Comparison of ENCODE assay signal across 12 mouse cellular contexts in the genomic region with DNA sequence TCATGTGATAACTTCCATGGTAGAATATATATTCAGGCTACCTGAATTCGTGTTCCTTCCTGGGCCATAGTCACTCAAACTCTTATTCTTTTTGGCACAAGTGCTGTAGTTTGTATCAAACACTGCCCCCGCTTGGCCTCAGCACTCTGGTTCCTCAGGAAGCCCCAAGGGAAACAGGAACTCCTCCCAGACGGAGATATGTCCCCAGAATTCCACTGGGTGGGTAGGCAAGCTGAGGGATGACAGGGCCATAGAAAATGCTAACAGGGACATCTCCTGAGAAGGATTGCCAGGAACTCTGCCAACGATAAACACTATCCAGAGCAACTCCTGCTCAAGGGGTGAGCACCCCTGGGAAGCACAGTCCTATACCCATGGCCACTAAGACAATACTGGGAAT. TPM values are rescaled to one million over a fixed set of nuclear protein-coding genes. Genes with fewer than 3 reads are reported as not detected.
DNase-seq lines count a peak whose midpoint lies in the region; ATAC-seq and TF ChIP-seq lines count a peak whose summit lies in the region.
"Had no signal": no experiment of that assay in that cellular context is flagged by ENCODE, and none has a peak within 500 bp of the region (broad histone marks: within the 10 kb centered on the region; RNA-seq: fewer than 3 reads in every experiment).

No protein-coding gene starts in this region.

- H3K36me3 ChIP-seq in heart, embryonic 11.5 days (ENCODE audit: control insufficient read depth, insufficient read depth, low read length): no peaks in the 10 kb centered on the region
- H3K36me3 ChIP-seq in kidney, postnatal 0 days (ENCODE audit: insufficient read depth, low read length): no peaks in the 10 kb centered on the region
- H3K36me3 ChIP-seq in small intestine, adult 2 months (ENCODE audit: control insufficient read depth, insufficient read depth, low read length): no peaks in the 10 kb centered on the region
- H3K36me3 ChIP-seq: limb, embryonic 15.5 days had no signal

- H3K9me3 ChIP-seq in heart, embryonic 11.5 days (replicated peaks; ENCODE audit: control insufficient read depth, low read length): no peaks in the 10 kb centered on the region
- no peaks in the 10 kb centered on the region for H3K9me3 ChIP-seq in kidney, postnatal 0 days (replicated peaks; ENCODE audit: low read length)
- H3K9me3 ChIP-seq: limb, embryonic 15.5 days had no signal

- H3K4me3 ChIP-seq in layer of hippocampus, adult 2 months: no peak overlapping the region
- H3K4me3 ChIP-seq in heart, embryonic 11.5 days (ENCODE audit: low read depth, low read length): no peak overlapping the region
- H3K4me3 ChIP-seq in kidney, postnatal 0 days (replicated peaks; ENCODE audit: low read depth, low read length): no peak overlapping the region
- H3K4me3 ChIP-seq in small intestine, adult 2 months (ENCODE audit: low read depth, low read length): no peak overlapping the region
- H3K4me3 ChIP-seq: erythroblast, embryonic 14.5 days; limb, embryonic 15.5 days had no signal

- DNase-seq in layer of hippocampus, adult 2 months (ENCODE audit: low spot score in 2 of 2): no peak
- no peak for DNase-seq in layer of hippocampus, postnatal 36 days
- DNase-seq in kidney, postnatal 0 days (ENCODE audit: low spot score): peak; percentile 36
- no peak for DNase-seq in left cerebral cortex, postnatal 4 days
- no peak for DNase-seq in frontal cortex, postnatal 36 days (ENCODE audit: low spot score in 2 of 2)
- DNase-seq: cerebellum, adult 8-10 months; retina, postnatal 1 day; thymus, adult 2 months had no signal

- WGBS in heart, embryonic 11.5 days (ENCODE audit: insufficient replicate concordance): 46% methylated on average over 4 of the region's 4 CpGs
- 53% methylated on average over 4 of the region's 4 CpGs for WGBS in kidney, postnatal 0 days
- 76% methylated on average over 4 of the region's 4 CpGs for WGBS in small intestine, adult 2 months

- H3K4me2 ChIP-seq in heart, embryonic 11.5 days: no peak overlapping the region
- no peak overlapping the region for H3K4me2 ChIP-seq in kidney, postnatal 0 days (ENCODE audit: low read length)
- H3K4me2 ChIP-seq: limb, embryonic 15.5 days had no signal

- no peak for TF ChIP-seq POLR2A in small intestine, adult 2 months (IDR thresholded peaks at IDR 0.05; ENCODE audit: low read depth, low read length)

- H3K4me1 ChIP-seq in heart, embryonic 11.5 days (ENCODE audit: control insufficient read depth, insufficient read depth, low read length): peaks cover 77% of the 10 kb centered on the region
- H3K4me1 ChIP-seq in kidney, postnatal 0 days (replicated peaks; ENCODE audit: insufficient read depth, low read length): peaks cover 31% of the 10 kb centered on the region
- peaks cover 66% of the 10 kb centered on the region for H3K4me1 ChIP-seq in small intestine, adult 2 months (ENCODE audit: control insufficient read depth, insufficient read depth, insufficient read length, low read length)

- H3K27me3 ChIP-seq in heart, embryonic 11.5 days (ENCODE audit: control insufficient read depth, insufficient read depth, low read length): no peaks in the 10 kb centered on the region
- H3K27me3 ChIP-seq in kidney, postnatal 0 days (ENCODE audit: insufficient read depth, low read length): no peaks in the 10 kb centered on the region
- H3K27me3 ChIP-seq in small intestine, adult 2 months (ENCODE audit: control insufficient read depth, insufficient read depth, low read length): no peaks in the 10 kb centered on the region
- H3K27me3 ChIP-seq: limb, embryonic 15.5 days had no signal

- no peak overlapping the region for H3K9ac ChIP-seq in heart, embryonic 11.5 days (ENCODE audit: low read depth, low read length)
- no peak overlapping the region for H3K9ac ChIP-seq in kidney, postnatal 0 days (ENCODE audit: low read depth, low read length)
- H3K9ac ChIP-seq: limb, embryonic 15.5 days had no signal

- no peak for ATAC-seq in heart, embryonic 11.5 days (replicated peaks; ENCODE audit: insufficient number of reproducible peaks, low FRiP score, low TSS enrichment)
- no peak for ATAC-seq in kidney, postnatal 0 days (replicated peaks; ENCODE audit: low FRiP score, low read depth)

- TF ChIP-seq CTCF in layer of hippocampus, adult 2 months (conservative IDR thresholded peaks at IDR 0.05): 0 out of 2 replicates have a peak, but pooled peaks have one; percentile 14
- peak; percentile 10; the same call in 1 of the 2 replicates for TF ChIP-seq CTCF in kidney, postnatal 0 days (IDR thresholded peaks at IDR 0.05; ENCODE audit: low read depth)
- TF ChIP-seq CTCF in small intestine, adult 2 months (IDR thresholded peaks at IDR 0.05; ENCODE audit: extremely low read depth, insufficient read length, insufficient replicate concordance, low read depth, low read length): no peak

- no peak overlapping the region for H3K27ac ChIP-seq in layer of hippocampus, adult 2 months
- peak overlapping the region; percentile 96 for H3K27ac ChIP-seq in heart, embryonic 11.5 days (ENCODE audit: low read depth, low read length)
- H3K27ac ChIP-seq in kidney, postnatal 0 days: no peak overlapping the region
- 0 out of 2 replicates have a peak overlapping the region, but pooled peaks have one; percentile 43 for H3K27ac ChIP-seq in small intestine, adult 2 months (ENCODE audit: insufficient read depth, low read depth, low read length)
- H3K27ac ChIP-seq: limb, embryonic 15.5 days had no signal

- intact Hi-C loops in left cerebral cortex, postnatal 4 days (cut with DNase I): no loop called here

RNA-seq across cellular contexts. Expression of a gene that starts 22.4 kb away (rescaled TPM):
- total RNA-seq in layer of hippocampus, adult 2 months (2021): 10 to 100 TPM; 39.2 to 41.1 TPM
- 10 to 100 TPM; 38.7 to 42.9 TPM for total RNA-seq in layer of hippocampus, postnatal 36 days (2021)
- 69.8 and 74.4 TPM in 2 replicates for polyA plus RNA-seq in heart, embryonic 11.5 days (2014; fragmentation: Nextera tagmentation; extraction: Ambion mirVana)
- polyA plus RNA-seq in kidney, postnatal 0 days (2015; fragmentation: Nextera tagmentation; extraction: Ambion mirVana): 21.0 and 24.3 TPM in 2 replicates
- polyA plus RNA-seq in small intestine, adult 2 months (2012; rRNA removed): 21.5 and 56.6 TPM in 2 replicates
- total RNA-seq in left cerebral cortex, postnatal 4 days (2021): 10 to 100 TPM; 28.6 to 29.6 TPM

Comparison
In these comparisons a context has a peak if more than half of its experiments do, and no peak if none do; other contexts are left out.
1. H3K27ac ChIP-seq: peak in heart, embryonic 11.5 days (single experiment) and small intestine, adult 2 months (single experiment); none in layer of hippocampus, adult 2 months (single experiment) and kidney, postnatal 0 days (single experiment).